Mouse (Mus musculus) cerebellum, adult 2 months (tissue): ENCODE data around the gene Ift57.

ENCODE experiments used
- CTCF ChIP-seq: fragments of 200-500 bp; IDR thresholded peaks from 2 replicates; pipeline ENCODE4 v1.5.1; 2011; ENCODE audit warnings: low read depth, mild to moderate bottlenecking, control low read depth, low read length, moderate library complexity, borderline replicate concordance; ENCODE audit not compliant: insufficient read depth
- POLR2A ChIP-seq: fragments of 200-500 bp; IDR thresholded peaks from 2 replicates; pipeline ENCODE4 v1.6.1; 2011; ENCODE audit warnings: low read length, control low read depth, borderline replicate concordance; ENCODE audit not compliant: insufficient read depth

- no peak for TF ChIP-seq CTCF
- TF ChIP-seq POLR2A = no peak
These were observed 99.8 kb downstream of the Ift57 start for GRCm38 (mm10) chr16:49798790-49799189.
